Mouse (Mus musculus): ENCODE measurements at regions not wholly inside any gene's neighbourhood (a gene's known extent, or its start where the extent isn't known, plus 50 kb on each side); places are given as distances from the start of the nearest gene placed in this dataset.
"Not testable (repeated sequence)": the region's sequence is repeated elsewhere in the genome, so short reads cannot be mapped to it uniquely, and the experiment has no call there.

DNA sequence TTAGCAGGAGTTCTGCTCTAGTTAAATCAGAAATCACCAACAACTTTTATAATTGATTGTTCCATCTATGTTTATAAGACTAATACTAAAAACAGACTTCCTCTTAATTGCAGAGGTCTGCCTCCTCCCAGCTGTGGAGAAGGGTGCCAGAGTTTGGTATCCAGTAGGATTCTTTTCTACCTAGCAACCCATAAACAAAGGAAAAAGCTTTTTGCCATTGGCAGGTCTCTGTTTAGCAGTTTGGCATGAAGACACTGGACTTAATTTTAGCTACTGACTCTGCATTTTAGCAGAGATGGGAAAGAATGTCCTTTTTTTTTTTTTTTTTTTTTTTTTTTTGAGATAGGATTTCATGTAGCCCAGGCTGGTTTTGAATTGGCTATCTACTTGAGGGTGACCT lies 1628.4 kb downstream of the A830018L16Rik start:
- DNase-seq = no peak

DNA sequence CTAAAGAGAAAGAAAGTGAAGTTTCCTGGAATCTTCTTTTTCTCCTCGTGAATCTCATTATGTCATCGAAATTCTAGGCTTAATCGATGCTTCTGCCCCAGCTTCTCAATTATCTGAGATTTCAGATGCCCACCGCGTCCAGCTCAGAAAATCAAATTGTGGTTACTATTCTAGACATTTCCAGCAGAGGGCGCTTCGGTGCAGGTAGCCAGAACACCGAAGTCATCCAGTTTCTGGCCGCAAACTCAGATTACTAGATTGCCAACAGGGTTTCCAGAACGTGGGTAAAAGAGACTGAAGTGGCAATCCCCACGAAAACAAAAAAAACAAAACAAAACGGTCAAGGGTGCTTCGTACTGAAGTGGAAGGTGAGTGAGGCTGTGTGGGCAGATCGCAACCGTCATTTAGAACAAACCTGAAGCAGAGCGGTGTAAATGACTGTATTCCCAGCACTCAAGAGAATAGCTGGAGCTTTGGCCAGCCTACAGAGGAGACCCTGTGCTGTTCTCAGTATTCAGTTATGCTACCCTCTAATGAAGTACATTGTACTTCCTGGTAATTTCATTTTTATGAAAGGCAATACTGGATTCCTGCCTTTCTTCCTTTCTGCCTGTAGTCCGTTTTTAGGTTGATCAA lies 1636.4 kb downstream of the A830018L16Rik start:
- peak; percentile 5 for DNase-seq

DNA sequence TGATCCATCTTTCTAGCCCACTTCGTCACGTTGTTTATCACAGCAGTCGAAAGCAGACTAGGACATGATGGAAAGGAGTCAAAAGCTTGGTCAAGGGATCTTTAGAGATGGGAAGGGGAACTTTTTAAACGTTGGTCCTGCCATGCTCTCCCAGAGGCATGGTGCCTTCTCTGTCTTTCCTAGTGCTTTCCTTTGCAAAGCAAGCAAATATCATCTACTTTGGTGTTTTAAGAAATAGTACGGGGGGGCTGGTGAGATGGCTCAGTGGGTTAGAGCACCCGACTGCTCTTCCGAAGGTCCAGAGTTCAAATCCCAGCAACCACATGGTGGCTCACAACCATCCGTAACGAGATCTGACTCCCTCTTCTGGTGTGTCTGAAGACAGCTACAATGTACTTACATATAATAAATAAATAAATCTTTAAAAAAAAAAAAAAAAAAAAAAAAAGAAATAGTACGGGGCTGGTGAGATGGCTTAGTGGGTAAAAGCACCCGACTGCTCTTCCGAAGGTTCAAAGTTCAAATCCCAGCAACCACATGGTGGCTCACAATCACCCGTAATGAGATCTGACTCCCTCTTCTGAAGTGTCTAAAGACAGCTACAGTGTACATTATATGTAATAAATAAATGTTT lies 1637.6 kb downstream of the A830018L16Rik start:
- not testable (repeated sequence) for DNase-seq

DNA sequence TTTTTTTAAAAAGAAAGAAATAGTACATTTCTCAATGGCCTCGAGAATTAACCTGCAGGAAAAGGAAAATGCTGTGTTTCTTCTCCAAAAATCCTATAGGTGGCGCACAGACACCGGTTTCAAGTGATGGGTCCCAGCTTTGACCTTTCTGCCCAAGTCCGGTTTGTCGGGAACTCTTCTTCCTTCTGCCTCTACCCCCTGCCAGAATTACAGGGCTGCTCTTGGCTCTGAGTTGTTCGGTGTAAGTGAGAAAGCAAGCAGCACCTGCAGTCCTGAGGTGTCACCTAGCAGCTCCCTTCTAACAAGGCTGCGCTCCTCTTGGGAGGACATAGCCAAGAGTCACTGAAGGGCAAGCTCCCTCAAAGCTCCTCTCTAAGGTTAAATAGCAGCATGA lies 1638.2 kb downstream of the A830018L16Rik start:
- peak; percentile 6 for DNase-seq

DNA sequence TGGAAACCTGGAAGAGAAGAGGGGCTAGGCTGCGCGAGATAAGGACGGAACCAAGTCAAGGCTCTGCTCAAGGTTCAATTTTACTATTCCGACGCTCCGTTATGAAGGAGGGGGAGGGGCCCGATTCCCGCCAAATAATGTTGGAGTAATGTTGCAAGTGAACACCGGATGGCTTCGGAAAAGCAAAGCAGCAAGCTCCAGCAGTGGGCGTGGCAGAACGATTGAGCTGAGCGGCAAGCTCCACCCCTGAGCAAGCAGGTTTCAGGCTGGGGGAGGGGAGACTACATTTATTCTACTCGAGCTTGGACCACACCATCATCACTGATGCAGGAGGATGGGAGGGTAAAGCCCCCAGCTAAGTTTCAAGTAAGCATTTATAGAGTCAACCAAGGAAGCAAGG lies 1643.8 kb downstream of the A830018L16Rik start:
- peak; percentile 14 for DNase-seq

DNA sequence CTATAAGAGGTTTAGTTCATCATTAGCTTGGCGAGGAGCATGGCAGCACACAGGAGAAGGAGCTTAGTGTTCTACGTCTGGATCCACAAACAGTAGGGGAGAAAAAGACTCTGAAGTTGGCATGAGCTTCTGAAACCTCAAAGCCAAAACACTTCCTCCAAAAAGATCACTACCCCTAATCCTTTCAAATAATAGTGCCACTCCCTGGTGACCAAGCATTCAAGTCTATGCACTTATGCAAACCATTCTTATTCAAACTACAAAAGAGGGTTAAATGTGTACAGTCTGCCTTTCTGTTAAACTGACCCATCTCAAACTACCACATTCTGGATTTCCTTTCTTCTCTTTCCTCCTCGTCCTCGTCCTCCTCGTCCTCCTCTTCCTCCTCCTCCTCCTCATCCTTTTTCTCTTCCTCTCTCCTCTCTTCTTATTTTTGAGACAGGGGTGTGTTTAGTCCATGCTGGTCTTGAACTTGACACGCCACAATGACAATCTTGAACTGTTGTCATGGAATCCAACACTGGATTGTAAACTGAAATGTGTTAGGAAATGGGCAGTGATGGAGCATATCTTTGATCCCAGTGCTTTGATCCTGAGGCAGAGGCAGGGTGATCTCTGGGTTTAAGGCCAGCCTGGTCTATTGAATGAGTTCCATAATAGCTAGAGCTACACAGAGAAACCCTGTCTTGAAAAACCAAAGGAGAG lies 1645.9 kb downstream of the A830018L16Rik start:
- DNase-seq = no peak

All from liver (tissue).